Mouse (Mus musculus): ENCODE data around the gene Slc22a4.

- no peak for TF ChIP-seq CTCF (IDR thresholded peaks at IDR 0.05; ENCODE audit: control insufficient read depth, insufficient read depth, insufficient read length)
- no peak for TF ChIP-seq USF1 (IDR thresholded peaks at IDR 0.05; ENCODE audit: low read depth)
- TF ChIP-seq MAX (IDR thresholded peaks at IDR 0.05), result no peak
- no peak for TF ChIP-seq MYOG (IDR thresholded peaks at IDR 0.05; ENCODE audit: control insufficient read depth, extremely low read depth, insufficient read length)
- no peak for TF ChIP-seq FOSL1 (IDR thresholded peaks at IDR 0.05; ENCODE audit: insufficient read depth, low read length, poor library complexity, severe bottlenecking)
- TF ChIP-seq MYOD1 (IDR thresholded peaks at IDR 0.05; ENCODE audit: control insufficient read depth, insufficient read length, low read depth), result no peak
- TF ChIP-seq CEBPB (IDR thresholded peaks at IDR 0.05; ENCODE audit: low read depth), result no peak
Observed at GRCm38 (mm10) chr11:54006901-54007300, 21.0 kb downstream of the Slc22a4 start.

All from C2C12 (cell line).